Mouse (Mus musculus) B cell, adult 2 months (primary cell): ENCODE measurements around the gene Sod3.

Experiments
- DNase-seq, 2 experiments: peaks; one replicate each; pipeline ENCODE4 v3.0.0; 2022

Sod3 gene

DNA sequence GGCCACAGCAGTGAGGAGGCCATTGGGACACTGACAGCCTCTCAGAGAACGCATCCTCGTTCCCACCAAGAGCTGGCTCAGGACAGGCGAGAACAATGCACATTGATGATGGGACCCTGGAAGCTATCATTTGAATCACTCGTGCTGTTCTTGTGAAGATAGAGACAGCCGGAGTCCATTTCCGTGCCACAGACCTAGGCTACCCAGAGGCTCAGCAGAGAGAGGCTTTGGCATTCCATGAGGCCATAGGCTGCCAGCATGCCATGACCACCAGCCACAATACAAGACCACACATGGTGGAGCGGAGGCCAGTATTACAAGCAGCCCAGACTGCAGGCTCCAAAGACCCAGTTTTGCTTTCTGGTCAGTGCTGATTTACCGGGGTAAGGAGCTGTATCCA, 19.2 kb downstream of the Sod3 start:
- DNase-seq: no peak

DNA sequence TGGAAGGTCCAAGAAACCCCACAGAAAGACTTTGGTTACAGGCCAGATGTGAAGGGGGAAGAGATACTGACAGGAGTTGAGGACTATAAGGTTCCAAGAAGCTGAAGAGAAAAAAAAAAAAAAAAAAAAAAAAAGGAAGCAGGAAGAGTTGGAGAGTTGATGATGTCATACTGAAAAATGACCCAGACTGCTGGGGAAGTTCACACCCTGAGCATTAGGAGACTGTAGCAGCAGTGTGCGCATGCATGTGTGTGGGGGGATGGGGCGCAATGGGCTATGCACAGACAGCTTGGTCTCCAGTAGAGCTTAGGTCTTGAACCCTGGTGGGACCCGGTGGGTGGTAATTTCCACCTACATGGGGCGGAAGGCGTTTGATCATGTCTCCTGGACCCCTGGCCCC, 20.2 kb downstream of the Sod3 start:
- DNase-seq: no peak

DNA sequence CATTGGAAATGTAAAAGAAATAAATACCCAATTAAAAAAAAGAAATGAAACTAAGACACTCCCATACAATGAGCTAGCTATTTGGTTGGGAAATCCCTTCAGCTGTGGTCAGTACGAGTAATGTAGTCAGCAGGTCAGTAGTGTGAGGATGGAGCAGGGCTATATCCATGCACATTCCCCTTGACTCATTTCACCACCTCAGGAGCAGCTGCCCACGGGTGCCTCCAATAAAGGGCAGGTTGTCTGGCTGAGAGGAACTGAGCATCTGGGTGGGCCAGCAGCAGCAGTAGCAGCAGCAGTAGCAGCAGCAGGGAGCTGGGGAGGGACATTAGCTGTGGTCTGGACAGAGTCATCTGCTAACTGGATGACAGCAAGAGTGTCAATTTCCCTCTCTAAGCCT, 22.4 kb downstream of the Sod3 start:
- no peak for DNase-seq

DNA sequence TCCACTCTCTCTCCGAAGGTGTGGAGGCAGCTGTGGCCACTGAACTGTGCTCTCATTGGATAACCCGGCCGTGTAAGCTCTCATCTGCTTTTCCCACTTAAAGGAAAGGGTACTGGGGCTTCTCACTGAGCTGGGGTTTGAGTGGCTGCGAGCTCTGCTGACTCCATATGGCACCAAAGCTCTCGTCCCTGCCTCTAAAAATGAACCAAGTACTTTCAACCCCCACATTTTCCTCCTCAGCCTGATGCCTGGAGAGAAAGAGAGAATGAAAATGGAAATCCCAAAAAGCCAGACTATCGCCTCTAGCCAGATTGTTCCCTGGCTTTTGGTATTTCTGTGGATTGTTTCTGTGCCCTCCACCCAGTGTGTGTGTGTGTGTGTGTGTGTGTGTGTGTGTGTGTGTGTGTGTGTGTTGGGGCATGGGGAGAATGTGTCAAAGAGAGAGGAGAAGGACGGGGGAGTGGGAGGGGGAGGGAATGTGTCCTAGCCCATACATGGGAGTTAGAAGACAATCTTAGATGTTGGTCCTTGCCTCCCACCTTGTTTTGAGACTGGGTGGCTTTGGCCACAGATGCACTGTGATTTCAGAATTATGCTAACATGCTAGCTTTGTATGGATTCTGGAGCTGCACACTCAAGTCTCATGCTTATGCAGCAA, 24.6 kb downstream of the Sod3 start:
- DNase-seq: no peak

DNA sequence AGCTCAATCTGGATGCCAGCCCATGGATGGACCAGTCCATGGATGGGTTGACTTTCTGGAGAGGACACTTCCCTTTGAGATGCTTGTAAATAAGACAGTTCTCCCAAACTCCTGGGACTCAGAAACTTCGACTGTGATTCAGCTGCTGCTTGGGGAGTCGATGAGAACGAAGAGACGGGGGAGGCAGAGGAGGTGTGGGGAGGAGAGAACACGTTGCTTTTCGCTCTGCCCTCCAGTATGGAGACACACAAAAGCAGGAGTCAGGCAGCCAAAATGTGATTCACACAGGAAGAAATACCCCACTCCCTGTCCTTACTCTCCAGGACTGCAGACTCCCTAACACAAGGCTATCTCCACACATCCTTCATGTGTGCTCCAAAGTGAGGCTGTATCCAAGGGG, 26.8 kb downstream of the Sod3 start:
- no peak for DNase-seq

DNA sequence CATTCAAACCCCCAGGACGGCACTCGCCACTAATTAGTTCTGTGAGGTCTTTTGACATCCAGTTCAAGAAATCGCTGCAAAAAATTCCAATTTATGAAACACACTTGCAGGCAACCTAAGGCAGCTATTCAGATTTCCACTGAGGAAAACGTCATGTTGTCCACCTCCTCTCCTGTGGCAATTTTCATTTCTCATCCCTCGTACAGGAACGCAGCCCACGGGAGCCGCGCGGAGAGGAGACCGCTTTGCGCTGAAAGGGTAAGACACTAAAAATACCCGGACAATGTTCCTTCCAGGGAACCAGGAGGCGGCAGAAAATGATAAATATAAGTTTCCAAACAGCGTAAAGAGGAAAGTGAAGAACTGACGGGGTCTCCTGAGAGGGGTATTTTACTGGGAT, 27.9 kb downstream of the Sod3 start:
- DNase-seq: no peak

DNA sequence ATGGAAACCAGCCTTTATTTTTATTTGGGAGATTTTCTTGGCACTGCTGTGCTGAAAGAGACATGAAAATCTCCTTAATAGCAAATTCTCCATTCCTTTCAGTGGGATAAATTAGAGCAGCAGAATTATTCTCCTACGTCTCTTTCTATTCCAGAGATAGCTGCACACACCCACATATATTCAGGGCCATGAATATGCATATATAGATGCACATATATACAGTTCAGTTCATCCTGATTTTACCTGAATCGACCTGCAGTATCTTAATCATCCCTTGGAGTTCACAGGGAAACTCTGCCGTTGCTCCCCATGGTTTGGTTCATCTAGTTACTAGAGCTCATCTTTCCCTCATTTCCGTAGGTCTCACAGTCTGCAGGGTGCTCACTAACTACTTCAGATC, 30.2 kb downstream of the Sod3 start:
- no peak for DNase-seq

DNA sequence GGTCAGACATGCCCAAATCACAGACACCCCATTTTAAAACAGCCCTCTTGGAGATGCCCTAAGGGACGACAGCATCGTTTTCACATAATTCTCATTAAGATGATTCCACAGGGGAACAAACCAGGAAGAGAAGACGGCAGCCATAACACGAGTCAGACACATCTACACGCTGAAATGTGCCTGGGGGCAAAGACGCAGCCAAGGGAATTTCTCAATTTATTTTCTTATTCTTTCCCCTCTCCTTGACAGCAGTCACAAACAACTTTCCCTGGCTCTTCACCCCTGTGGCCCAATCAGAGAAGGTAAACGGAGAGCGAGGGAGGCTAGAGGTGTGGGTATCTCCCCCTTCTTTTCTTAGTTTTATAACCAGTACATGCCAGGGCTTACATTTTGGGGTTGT, 40.8 kb downstream of the Sod3 start:
- no peak for DNase-seq

DNA sequence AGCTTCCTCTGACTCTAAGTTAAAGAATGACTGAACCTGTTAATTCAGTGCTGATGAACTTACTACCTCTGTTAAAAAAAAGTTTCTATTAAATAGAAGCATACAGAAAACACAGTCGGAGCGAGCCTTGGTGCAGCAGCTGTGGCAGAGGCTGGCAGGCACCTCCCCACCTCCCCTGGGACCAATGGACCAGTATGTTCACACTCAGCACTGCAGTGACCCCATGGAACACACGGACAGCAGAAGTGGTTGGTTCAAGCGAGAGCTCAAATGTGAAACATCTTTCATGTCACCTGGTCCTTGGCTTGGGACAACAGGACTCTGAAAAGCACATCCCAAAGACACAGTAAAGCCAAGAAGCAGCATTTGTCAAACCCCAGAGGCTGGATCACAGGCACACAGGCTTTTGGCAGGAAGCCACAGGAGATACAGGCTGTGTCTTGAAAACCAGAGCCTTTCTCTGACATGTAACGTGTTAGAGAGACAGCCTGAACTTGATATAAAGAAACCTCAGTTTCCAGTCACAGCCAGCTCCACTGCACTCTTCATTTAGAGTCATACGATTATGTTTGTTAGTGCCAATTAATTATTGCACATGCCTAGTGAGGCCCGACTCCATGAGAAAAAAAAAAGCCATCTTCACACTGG, 45.2 kb downstream of the Sod3 start:
- no peak for DNase-seq

DNA sequence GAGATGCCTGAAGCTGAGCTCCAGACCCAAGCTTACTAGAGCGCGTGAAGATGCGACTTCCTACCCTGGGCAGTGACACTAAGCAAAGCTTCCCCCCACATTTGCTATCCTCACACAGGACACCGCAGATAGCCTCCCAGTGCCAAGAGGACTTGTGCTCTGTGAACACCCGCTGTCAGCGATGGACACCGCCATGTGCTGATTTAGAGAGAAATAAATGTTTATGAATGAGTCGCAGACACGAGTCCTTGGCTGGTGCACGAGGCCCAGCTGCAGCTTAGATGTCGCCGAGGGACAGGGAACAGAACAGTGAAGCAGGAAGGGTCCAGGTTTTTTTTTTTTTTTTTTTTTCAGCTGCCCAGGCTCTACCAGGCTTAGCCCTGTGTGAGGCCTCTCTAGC, 46.6 kb downstream of the Sod3 start:
- no peak for DNase-seq

DNA sequence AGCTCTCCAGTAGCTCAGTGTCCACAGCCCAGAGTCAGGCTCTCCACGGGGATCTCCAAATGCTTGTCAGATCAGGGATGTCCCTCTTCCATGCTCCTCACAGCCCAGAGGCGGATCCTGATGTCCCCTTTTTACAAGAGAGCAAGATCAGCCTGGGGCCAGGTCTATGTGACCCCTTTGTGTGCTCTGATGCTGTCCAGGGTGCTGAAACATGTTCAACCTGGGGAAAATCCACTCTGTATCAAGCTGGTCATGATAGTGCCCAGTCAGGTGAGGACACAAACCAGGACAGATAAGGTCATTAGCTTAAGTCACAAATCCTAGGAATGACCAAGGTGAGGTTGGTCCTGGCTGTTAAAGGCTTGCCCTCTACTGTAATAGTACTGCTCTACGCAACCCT, 48.0 kb downstream of the Sod3 start:
- DNase-seq: no peak

DNA sequence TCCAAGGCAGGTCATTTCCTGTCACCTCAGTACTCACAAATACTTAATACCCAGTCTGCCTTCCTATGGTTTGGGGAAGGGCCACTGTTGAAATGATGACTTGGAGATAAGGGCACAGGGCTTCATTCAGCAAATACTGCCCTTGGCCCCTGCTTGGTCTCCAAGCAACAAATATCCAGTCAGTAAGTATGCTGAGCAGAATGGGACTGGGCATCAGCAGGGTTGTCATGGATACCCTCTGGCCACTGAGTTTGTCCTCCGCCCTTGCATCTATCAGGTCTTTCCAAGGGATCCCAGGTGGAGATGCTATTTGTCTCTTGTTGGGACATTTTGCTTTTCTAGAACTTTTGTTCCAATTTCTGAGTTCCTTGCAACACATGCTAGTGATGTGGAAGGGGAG, 51.6 kb downstream of the Sod3 start:
- DNase-seq: no peak

DNA sequence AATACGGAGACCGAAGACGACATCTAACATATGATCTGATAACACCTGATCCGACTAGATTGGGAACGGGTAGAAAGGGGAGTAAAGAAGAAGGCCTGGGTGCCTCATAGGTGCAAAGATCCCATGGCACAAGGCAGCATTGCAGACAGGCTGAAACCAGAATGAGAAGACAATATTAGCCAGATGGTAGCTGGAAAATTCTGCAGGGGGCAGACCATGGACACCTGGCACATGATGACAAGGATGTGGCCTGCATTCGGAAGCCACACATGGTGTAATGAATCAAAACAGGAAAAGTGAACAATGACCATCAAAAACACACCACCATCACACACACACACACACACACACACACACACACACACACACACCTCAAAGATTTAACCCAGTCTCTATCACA, 52.3 kb downstream of the Sod3 start:
- DNase-seq: no peak

DNA sequence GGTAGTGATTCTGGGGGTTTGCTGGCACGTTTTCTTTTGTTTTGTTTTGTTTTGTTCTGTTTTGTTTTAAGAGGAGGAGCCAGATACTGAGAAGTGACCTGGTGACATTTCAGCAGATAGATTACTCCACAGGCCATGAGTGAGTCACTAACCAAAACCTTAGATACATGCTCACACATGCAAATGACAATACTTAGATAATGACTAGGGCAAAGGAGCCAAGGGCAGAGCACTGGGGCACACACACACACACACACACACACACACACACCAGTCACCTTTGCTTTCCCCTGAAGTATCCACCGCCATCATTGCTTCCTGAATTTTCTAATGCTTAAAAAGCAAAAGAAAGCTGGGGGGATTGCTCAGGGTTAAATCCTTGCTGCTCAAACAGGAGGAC, 52.9 kb downstream of the Sod3 start:
- no peak for DNase-seq
